Mouse (Mus musculus): ENCODE data around the gene Fgfr2. TPM values are rescaled to one million over a fixed set of nuclear protein-coding genes. Genes with fewer than 3 reads are reported as not detected.

Fgfr2 gene
- polyA plus RNA-seq, 1 experiment from 2014 or later = 92.0 TPM

DNA sequence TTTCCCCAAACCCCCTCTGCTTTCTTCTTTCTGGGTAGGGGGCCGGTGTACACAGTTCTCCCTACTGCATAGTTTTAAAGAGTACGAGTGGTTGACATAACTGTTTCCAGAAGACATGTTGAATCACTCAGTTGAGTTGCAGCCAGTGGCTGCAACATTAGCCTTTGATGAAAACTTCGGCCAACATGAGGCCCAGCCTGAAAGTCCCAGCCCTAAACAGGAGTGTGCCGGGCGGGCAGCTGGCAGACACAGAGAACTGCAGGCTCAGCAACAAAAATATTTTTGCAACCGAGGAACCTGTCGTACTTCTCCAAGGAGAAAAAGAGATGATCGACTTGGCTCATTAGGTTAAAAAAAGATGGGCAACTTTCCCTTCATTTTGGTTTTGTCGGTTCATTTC is 2150.4 kb downstream of the Fgfr2 start:
- no peak for DNase-seq (ENCODE audit: low spot score, missing footprints)
- 87% methylated on average over 9 of the region's 9 CpGs for WGBS
- no peaks in the 10 kb centered on the region for H3K36me3 ChIP-seq (ENCODE audit: control insufficient read depth, insufficient read depth, low read length)
- H3K27me3 ChIP-seq (ENCODE audit: control insufficient read depth, insufficient read depth, low read length) = no peaks in the 10 kb centered on the region
- H3K9ac ChIP-seq (ENCODE audit: low read length) = no peak overlapping the region
- H3K4me3 ChIP-seq (ENCODE audit: low read depth, low read length) = no peak overlapping the region
- ATAC-seq (ENCODE audit: low FRiP score) = no peak
- H3K4me1 ChIP-seq (ENCODE audit: control insufficient read depth, insufficient read depth, low read length) = peaks cover 2% of the 10 kb centered on the region
- no peak overlapping the region for H3K27ac ChIP-seq (ENCODE audit: low read depth, low read length)
- no peak overlapping the region for H3K4me2 ChIP-seq
- no peaks in the 10 kb centered on the region for H3K9me3 ChIP-seq (ENCODE audit: control insufficient read depth, low read length)

DNA sequence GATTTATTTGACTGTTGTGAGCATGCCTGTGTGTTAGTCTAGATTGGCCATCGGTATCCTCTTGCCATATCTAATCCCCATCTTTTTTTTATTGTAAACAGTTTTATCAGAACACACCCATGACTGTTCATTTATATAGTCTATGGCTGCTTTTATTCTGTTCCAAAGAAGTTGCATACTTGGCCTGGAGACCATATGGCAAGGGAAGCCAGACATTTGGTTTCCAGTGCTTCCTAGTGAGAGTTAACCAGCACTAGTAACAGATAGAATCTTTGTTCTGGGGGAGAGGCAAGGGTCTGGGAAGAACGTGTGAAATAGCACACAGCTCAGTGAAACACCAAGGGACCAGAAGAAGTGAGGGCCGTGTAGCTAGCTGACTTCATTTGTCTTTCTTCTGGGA is 2153.6 kb downstream of the Fgfr2 start:
- Histone ChIP-seq H3K9me3 (ENCODE audit: control insufficient read depth, low read length) (no peaks in the 10 kb centered on the region), H3K4me2 (no peak overlapping the region), H3K4me3 (ENCODE audit: low read depth, low read length) (no peak overlapping the region), H3K4me1 (ENCODE audit: control insufficient read depth, insufficient read depth, low read length) (no peaks in the 10 kb centered on the region), H3K36me3 (ENCODE audit: control insufficient read depth, insufficient read depth, low read length) (no peaks in the 10 kb centered on the region), H3K27ac (ENCODE audit: low read depth, low read length) (no peak overlapping the region), H3K27me3 (ENCODE audit: control insufficient read depth, insufficient read depth, low read length) (no peaks in the 10 kb centered on the region), H3K9ac (ENCODE audit: low read length) (no peak overlapping the region)
- DNase-seq (ENCODE audit: low spot score, missing footprints) = no peak
- ATAC-seq (ENCODE audit: low FRiP score) = no peak
- WGBS = 79% methylated on average over 3 of the region's 3 CpGs

DNA sequence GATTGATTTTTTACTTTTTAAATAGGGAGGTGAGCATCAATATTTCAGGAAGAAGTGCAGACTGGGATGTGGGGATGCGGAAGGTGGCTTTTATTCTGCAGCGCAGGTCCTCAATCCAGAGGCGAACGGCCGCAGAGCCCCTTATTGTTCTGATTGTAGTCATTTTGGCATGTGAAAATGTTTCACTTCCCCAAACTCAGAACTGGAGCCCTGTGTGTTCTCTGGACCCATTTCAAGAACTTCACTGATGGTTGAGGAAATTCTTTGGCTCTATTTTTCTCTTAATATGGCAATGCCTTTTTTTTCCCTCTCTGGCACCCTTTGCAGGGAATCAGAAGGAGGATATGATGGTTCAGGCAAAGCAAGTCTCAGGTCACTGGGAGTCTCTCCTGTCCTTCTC is 2154.1 kb downstream of the Fgfr2 start:
- H3K9me3 ChIP-seq (ENCODE audit: control insufficient read depth, low read length) = no peaks in the 10 kb centered on the region
- H3K27me3 ChIP-seq (ENCODE audit: control insufficient read depth, insufficient read depth, low read length) = no peaks in the 10 kb centered on the region
- H3K4me2 ChIP-seq = no peak overlapping the region
- H3K4me3 ChIP-seq (ENCODE audit: low read depth, low read length) = no peak overlapping the region
- H3K9ac ChIP-seq (ENCODE audit: low read length) = no peak overlapping the region
- H3K27ac ChIP-seq (ENCODE audit: low read depth, low read length) = no peak overlapping the region
- DNase-seq (ENCODE audit: low spot score, missing footprints) (no peak), ATAC-seq (ENCODE audit: low FRiP score) (no peak)
- 91% methylated on average over 5 of the region's 5 CpGs for WGBS
- no peaks in the 10 kb centered on the region for H3K4me1 ChIP-seq (ENCODE audit: control insufficient read depth, insufficient read depth, low read length)
- no peaks in the 10 kb centered on the region for H3K36me3 ChIP-seq (ENCODE audit: control insufficient read depth, insufficient read depth, low read length)

DNA sequence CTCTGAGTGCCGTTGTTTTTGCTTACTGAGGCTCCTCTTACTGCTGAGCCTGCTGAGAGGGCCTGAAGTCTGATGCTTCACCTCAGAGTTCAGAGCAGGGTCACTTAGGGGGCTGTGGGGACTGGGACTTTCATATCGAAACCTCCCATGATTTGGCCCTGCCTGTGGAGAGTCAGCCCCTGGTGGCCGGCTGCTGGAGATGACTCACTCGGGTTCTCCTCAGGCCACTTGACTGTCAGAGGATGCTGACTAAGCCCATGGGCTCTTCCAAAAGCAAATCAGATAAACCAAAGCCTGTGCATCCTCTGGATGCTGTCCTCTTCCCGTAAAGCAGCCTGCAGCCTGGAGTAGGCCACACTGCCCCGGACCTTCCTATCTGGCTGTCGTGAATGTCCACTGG is 2154.6 kb downstream of the Fgfr2 start:
- no peaks in the 10 kb centered on the region for H3K9me3 ChIP-seq (ENCODE audit: control insufficient read depth, low read length)
- 68% methylated on average over 7 of the region's 7 CpGs for WGBS
- H3K36me3 ChIP-seq (ENCODE audit: control insufficient read depth, insufficient read depth, low read length) = no peaks in the 10 kb centered on the region
- H3K4me1 ChIP-seq (ENCODE audit: control insufficient read depth, insufficient read depth, low read length) = no peaks in the 10 kb centered on the region
- DNase-seq (ENCODE audit: low spot score, missing footprints) = no peak
- no peak overlapping the region for H3K27ac ChIP-seq (ENCODE audit: low read depth, low read length)
- no peaks in the 10 kb centered on the region for H3K27me3 ChIP-seq (ENCODE audit: control insufficient read depth, insufficient read depth, low read length)
- no peak for ATAC-seq (ENCODE audit: low FRiP score)
- no peak overlapping the region for H3K4me2 ChIP-seq
- no peak overlapping the region for H3K9ac ChIP-seq (ENCODE audit: low read length)
- no peak overlapping the region for H3K4me3 ChIP-seq (ENCODE audit: low read depth, low read length)

DNA sequence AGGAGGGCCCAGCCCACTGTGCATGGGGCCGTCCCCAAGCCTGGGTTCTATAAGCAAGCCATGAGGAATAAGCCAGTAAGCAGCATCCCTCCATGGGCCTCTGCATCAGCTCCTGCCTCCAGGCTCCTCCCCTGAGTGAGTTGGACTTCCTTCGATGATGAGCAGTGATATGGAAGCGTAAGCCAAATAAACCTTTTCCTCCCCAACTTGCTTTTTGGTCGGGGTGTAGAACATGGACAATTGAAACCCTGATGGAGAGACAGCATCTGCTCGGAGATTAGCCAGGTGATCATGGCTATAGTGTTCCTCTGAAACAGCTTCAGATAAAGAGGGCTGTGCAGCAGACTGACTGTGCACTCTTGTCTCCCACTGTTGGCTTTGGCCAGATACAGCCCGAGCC is 2155.2 kb downstream of the Fgfr2 start:
- no peaks in the 10 kb centered on the region for H3K4me1 ChIP-seq (ENCODE audit: control insufficient read depth, insufficient read depth, low read length)
- no peaks in the 10 kb centered on the region for H3K9me3 ChIP-seq (ENCODE audit: control insufficient read depth, low read length)
- H3K4me3 ChIP-seq (ENCODE audit: low read depth, low read length) = no peak overlapping the region
- 89% methylated on average over 6 of the region's 6 CpGs for whole genome bisulfite sequencing
- no peak for DNase-seq (ENCODE audit: low spot score, missing footprints)
- H3K36me3 ChIP-seq (ENCODE audit: control insufficient read depth, insufficient read depth, low read length) = no peaks in the 10 kb centered on the region
- H3K27ac ChIP-seq (ENCODE audit: low read depth, low read length) = no peak overlapping the region
- H3K4me2 ChIP-seq = no peak overlapping the region
- no peak overlapping the region for H3K9ac ChIP-seq (ENCODE audit: low read length)
- no peaks in the 10 kb centered on the region for H3K27me3 ChIP-seq (ENCODE audit: control insufficient read depth, insufficient read depth, low read length)
- ATAC-seq (ENCODE audit: low FRiP score) = no peak

DNA sequence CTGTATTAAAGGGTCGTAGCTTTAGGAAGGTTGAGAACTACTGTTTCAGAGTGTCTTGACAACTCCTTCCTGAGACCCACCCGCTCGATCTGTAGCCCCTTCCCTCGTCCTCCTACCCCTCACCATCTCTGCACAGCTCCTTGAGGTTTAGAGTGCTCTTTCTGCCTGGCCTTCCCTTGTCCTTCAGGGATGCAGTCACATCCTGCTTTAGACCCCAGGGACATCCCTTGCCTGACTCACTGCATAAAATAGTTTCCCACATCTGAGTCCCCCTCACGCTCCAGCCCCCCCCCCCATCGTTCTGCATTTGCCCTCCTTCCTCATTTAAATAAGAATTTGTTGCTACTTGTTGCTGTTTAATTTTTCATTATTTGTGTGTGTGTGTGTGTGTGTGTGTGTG is 2156.3 kb downstream of the Fgfr2 start:
- Histone ChIP-seq H3K36me3 (ENCODE audit: control insufficient read depth, insufficient read depth, low read length) (no peaks in the 10 kb centered on the region), H3K4me1 (ENCODE audit: control insufficient read depth, insufficient read depth, low read length) (no peaks in the 10 kb centered on the region), H3K27me3 (ENCODE audit: control insufficient read depth, insufficient read depth, low read length) (no peaks in the 10 kb centered on the region), H3K27ac (ENCODE audit: low read depth, low read length) (no peak overlapping the region), H3K4me2 (no peak overlapping the region), H3K4me3 (ENCODE audit: low read depth, low read length) (no peak overlapping the region), H3K9me3 (ENCODE audit: control insufficient read depth, low read length) (no peaks in the 10 kb centered on the region), H3K9ac (ENCODE audit: low read length) (no peak overlapping the region)
- DNase-seq (ENCODE audit: low spot score, missing footprints) (no peak), ATAC-seq (ENCODE audit: low FRiP score) (no peak)
- WGBS = 85% methylated on average over 6 of the region's 6 CpGs

DNA sequence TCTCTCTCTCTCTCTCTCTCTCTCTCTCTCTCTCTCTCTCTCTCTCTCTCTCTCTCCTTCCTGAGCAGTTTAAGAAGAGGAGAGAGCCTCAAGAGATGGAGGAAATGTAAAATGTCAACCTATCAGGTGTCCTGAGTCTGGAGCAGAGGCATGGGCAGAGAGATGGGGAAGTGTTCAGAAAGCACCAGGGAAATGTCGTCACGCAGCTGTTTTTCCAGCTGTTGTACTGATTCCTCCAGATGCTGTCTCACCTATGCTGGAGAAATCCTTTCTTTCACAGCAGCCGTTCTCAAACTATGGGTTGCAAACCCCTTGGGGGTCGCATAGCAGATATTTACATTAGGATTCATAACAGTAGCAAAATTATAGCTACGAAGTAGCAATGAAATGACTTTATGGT is 2156.7 kb downstream of the Fgfr2 start:
- Histone ChIP-seq H3K4me2 (no peak overlapping the region), H3K27ac (ENCODE audit: low read depth, low read length) (no peak overlapping the region), H3K9ac (ENCODE audit: low read length) (no peak overlapping the region), H3K36me3 (ENCODE audit: control insufficient read depth, insufficient read depth, low read length) (no peaks in the 10 kb centered on the region), H3K27me3 (ENCODE audit: control insufficient read depth, insufficient read depth, low read length) (no peaks in the 10 kb centered on the region), H3K4me3 (ENCODE audit: low read depth, low read length) (no peak overlapping the region), H3K4me1 (ENCODE audit: control insufficient read depth, insufficient read depth, low read length) (no peaks in the 10 kb centered on the region), H3K9me3 (ENCODE audit: control insufficient read depth, low read length) (no peaks in the 10 kb centered on the region)
- ATAC-seq (ENCODE audit: low FRiP score) (no peak), DNase-seq (ENCODE audit: low spot score, missing footprints) (no peak)
- WGBS = 79% methylated on average over 5 of the region's 5 CpGs

DNA sequence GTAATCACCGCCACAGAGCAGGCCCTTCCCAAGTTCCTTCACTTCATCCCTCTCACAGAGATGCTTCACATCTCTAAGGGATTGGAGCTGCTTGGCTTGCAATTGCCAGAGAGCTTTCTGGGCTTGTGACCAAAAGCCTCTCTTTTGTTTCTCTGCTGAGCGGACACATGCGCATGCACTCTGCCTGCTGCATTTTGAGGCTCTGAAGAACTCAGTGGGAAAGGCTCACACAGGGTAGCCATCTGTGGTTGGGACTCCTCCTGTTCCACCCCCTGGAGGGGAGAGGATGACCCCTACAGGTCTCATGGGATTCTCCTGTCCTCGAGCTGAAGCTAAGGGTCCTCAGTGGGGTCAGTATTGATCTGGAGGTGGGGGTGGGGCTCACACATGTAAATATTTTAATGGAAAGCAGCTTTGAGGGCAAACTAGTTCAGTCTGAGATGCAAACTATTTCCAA is 2157.2 kb downstream of the Fgfr2 start:
- Histone ChIP-seq H3K27me3 (ENCODE audit: control insufficient read depth, insufficient read depth, low read length) (no peaks in the 10 kb centered on the region), H3K36me3 (ENCODE audit: control insufficient read depth, insufficient read depth, low read length) (no peaks in the 10 kb centered on the region), H3K4me2 (no peak overlapping the region), H3K27ac (ENCODE audit: low read depth, low read length) (no peak overlapping the region), H3K9ac (ENCODE audit: low read length) (no peak overlapping the region), H3K9me3 (ENCODE audit: control insufficient read depth, low read length) (no peaks in the 10 kb centered on the region), H3K4me1 (ENCODE audit: control insufficient read depth, insufficient read depth, low read length) (no peaks in the 10 kb centered on the region), H3K4me3 (ENCODE audit: low read depth, low read length) (no peak overlapping the region)
- WGBS = 73% methylated on average over 4 of the region's 4 CpGs
- ATAC-seq (ENCODE audit: low FRiP score) = no peak
- no peak for DNase-seq (ENCODE audit: low spot score, missing footprints)

DNA sequence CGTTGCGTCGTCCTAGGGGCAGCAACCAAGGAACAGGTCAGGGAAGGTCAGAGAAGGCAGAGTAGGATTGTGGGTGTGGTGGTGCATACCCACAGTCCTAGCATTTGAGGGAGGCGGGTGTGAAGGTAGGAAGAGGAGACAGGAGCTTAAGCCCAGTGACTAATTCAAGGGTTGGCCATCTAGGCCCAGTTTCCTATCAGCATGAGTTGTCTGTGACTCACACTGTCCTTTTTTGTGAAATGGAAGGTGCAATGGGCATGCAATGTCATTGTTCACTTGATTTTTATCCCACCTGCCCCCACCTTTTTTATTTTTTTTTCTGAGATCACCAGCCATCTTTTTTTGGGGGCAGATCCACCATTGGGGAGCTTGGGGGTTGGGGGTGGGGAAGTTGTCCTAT is 2157.8 kb downstream of the Fgfr2 start:
- no peaks in the 10 kb centered on the region for H3K4me1 ChIP-seq (ENCODE audit: control insufficient read depth, insufficient read depth, low read length)
- no peak overlapping the region for H3K27ac ChIP-seq (ENCODE audit: low read depth, low read length)
- H3K4me3 ChIP-seq (ENCODE audit: low read depth, low read length) = no peak overlapping the region
- DNase-seq (ENCODE audit: low spot score, missing footprints) = peak; percentile 21
- H3K36me3 ChIP-seq (ENCODE audit: control insufficient read depth, insufficient read depth, low read length) = no peaks in the 10 kb centered on the region
- no peak for ATAC-seq (ENCODE audit: low FRiP score)
- H3K9me3 ChIP-seq (ENCODE audit: control insufficient read depth, low read length) = no peaks in the 10 kb centered on the region
- no peak overlapping the region for H3K4me2 ChIP-seq
- H3K9ac ChIP-seq (ENCODE audit: low read length) = no peak overlapping the region
- 93% methylated on average over 4 of the region's 4 CpGs for WGBS
- no peaks in the 10 kb centered on the region for H3K27me3 ChIP-seq (ENCODE audit: control insufficient read depth, insufficient read depth, low read length)

DNA sequence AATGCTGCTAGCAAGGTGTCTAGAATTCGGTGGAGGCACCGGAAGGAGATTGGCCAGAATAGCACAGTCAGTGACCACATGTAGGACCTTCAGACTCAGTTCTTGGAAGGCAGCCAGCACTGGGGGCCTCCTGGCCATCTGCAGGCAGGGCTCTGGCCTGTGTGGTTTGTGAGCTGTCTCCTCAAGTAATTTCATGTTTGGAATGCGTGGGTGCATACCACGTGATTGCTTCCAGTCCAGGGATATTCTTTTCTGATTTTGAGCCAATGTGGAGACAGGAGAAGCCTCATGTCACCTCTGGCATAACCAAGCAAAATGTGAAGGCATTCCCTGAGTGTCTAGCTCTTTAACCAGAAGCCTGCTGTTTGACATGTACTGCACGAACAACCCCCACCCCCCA is 2158.5 kb downstream of the Fgfr2 start:
- Histone ChIP-seq H3K9ac (ENCODE audit: low read length) (no peak overlapping the region), H3K4me1 (ENCODE audit: control insufficient read depth, insufficient read depth, low read length) (no peaks in the 10 kb centered on the region), H3K36me3 (ENCODE audit: control insufficient read depth, insufficient read depth, low read length) (no peaks in the 10 kb centered on the region), H3K9me3 (ENCODE audit: control insufficient read depth, low read length) (no peaks in the 10 kb centered on the region), H3K27ac (ENCODE audit: low read depth, low read length) (no peak overlapping the region), H3K27me3 (ENCODE audit: control insufficient read depth, insufficient read depth, low read length) (no peaks in the 10 kb centered on the region), H3K4me2 (no peak overlapping the region), H3K4me3 (ENCODE audit: low read depth, low read length) (no peak overlapping the region)
- ATAC-seq (ENCODE audit: low FRiP score) (no peak), DNase-seq (ENCODE audit: low spot score, missing footprints) (peak; percentile 77)
- WGBS = 85% methylated on average over 5 of the region's 5 CpGs
